Mouse (Mus musculus) olfactory bulb, adult 2 months (tissue): ENCODE data around the gene Xcl1.

Experiments used
- CTCF ChIP-seq: fragments of 200-500 bp; IDR thresholded peaks from 2 replicates; pipeline ENCODE4 v1.5.1; 2012; ENCODE audit warnings: low read depth, mild to moderate bottlenecking, low read length, moderate library complexity; ENCODE audit not compliant: insufficient read depth
- POLR2A ChIP-seq: fragments of 200-500 bp; IDR thresholded peaks from 2 replicates; pipeline ENCODE4 v1.6.1; 2012; ENCODE audit warnings: mild to moderate bottlenecking, low read depth, low read length, moderate library complexity; ENCODE audit not compliant: insufficient read depth

GRCm38 (mm10) chr1:164933441-164934188 lies 1.7 kb downstream of the Xcl1 start:
- TF ChIP-seq CTCF (no peak), POLR2A (no peak)
